Mouse (Mus musculus): ENCODE data around the gene Gimap4.

DNA sequence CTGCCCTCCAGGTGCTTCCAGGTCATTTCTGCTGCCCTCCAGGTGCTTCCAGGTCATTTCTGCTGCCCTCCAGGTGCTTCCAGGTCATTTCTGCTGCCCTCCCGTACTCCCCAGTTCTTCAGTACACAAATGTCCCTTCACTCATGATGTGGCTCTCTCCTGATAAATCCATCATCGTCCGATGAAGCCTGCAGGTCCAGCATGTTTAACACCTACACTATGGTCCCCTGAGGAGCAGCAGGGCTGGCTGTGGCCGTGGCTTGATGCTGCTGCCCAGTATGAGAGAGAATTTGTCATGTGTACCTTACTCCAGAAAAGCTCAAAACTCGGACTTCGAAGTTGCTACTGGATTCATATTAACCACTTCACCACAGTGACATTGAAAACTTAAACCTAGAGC is 43.0 kb upstream of the Gimap4 start:
- TF ChIP-seq CTCF (IDR thresholded peaks at IDR 0.05; ENCODE audit: low read depth, low read length), result no peak
- no peak for TF ChIP-seq POLR2A (IDR thresholded peaks at IDR 0.05; ENCODE audit: extremely low read depth, insufficient read depth, low read length)
